Mouse (Mus musculus) T-helper 2 cell (primary cell): ENCODE results near the gene Mitf.

Source experiments
- in situ Hi-C: fragments of 300-600 bp; cut with MboI, MseI; formaldehyde crosslinking; loops from one replicate; pipeline ENCODE4 v1.15.1; 2025; ENCODE audit warnings: high pct_unique_total_duplicates

The Mitf gene

DNA sequence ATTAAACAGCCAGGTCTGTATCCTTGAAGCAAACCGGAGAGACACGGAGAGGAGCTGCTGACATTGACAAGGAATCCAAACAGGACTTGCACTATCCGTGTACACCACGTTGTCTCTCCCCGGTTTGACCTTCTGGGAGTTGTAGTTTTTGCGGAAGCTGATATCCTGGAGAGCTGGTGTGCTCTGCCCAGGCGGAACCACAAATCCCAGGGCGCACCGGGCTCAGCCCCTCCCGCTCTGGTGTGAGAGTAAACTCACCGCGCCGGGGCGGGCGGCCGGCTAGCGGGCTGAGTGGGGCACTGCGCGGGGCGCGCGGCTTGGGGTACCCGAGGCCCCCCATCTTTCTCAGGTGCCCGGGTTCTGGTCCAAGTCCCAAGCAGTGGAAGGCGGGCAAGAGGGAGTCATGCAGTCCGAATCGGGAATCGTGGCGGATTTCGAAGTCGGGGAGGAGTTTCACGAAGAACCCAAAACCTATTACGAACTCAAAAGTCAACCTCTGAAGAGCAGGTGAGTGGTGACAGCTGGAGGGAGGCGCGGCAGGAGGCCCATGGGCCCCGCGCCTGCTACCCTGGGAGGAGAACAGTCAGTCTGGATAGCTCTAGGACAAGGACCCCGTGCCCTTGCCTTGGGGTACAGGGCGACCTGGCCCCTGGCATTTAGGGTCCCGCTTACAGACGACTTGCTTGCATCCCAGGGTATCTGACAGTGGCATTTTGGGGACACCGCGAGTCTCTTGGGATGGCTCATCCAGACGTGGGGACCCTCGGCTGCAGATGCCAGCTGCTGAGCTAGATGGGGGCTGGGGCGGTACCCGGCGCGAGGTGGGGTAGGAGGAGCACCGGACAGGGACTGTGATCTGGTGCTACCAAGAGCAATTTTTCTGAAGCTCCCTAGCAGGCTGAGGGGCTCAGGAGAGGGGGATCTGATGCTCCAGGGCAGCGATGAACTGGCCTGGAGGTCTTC lies at the start of gene Mitf:
Gene Mitf, plus strand, starts transcription at position 272 of the 963 bp plus-strand sequence.
- in situ Hi-C loops = no loop called here

DNA sequence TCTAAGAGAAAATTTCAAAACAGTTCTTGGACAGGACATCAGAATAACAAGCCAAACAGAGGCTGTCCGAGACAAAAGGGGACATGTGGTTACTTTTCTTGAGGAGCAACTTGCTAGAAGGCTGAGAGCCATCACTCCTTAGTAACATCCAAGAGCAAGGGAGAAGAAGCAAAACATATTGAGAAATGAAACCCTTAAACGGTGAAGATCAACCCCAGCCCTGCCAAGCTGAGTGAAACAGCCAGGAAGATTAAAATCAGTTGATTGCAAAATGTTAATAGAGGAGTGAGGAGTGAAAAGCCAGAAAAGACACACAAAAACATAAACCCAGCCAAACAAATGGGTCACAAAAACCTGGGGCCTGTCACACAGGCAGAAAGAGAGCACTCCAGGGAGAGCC lies 49.5 kb upstream of the Mitf start:
- in situ Hi-C loops = no loop called here

DNA sequence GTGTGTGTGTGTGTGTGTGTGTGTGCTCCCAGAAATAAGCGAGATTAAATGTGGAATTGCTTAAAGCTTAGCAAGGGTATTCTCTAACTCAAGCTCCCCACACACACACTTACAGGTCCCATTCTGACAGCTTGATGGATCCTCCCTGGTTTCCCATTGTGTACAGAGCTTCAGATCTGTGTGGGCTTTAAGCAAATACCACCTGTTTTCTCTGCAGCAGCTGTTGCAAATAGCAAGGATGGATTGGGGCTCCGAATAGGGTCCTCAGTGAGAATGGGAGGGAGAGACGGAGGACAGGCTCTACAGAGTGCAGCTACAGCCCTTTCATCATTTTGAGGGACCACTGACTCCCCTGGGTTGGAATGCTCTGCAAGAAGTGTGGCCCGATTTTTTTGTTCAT lies 48.0 kb upstream of the Mitf start:
- in situ Hi-C loops = no loop called here

DNA sequence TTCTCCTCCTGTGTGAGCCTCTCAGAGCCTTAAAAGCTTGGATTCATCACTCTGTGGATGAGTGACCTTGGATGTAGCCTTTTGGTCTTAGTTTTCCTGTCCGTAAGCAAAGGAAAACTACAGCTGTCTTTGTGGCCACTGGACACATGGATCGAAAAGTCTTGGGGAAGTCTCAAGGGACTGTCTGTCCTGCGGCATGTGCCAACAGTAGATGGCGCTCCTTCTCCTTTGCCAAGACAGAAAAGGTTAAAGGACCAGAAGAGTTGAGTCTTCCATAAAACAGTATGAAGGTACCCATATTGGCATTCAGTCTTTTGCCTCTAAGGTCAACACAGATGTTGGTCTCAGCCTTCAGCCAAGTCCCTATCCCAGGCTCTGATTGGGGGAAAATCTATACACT lies 47.6 kb upstream of the Mitf start:
- in situ Hi-C loops = no loop called here

DNA sequence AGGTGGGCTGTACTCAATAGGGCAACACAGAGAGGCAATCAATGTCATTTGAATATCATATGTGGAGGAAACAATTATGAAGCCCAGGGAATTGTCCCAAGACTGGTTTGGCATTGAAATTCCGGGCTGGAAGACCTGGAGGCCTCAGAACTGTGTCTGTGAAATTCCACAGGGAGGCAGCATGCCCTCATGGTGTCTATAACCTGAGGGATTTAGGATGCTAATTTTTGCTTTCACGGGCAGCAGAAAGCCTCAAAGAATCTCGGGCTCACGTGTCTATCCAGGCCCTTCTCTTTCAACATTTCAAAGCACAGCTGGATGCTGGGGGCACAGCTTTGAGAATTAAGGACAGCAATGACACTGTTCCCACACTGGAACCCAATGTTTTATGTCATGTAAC lies 45.5 kb upstream of the Mitf start:
- in situ Hi-C loops = loop anchor here (5.0 kb wide), 1 partner anchor 241 kb away; no protein-coding TSS in a partner anchor

DNA sequence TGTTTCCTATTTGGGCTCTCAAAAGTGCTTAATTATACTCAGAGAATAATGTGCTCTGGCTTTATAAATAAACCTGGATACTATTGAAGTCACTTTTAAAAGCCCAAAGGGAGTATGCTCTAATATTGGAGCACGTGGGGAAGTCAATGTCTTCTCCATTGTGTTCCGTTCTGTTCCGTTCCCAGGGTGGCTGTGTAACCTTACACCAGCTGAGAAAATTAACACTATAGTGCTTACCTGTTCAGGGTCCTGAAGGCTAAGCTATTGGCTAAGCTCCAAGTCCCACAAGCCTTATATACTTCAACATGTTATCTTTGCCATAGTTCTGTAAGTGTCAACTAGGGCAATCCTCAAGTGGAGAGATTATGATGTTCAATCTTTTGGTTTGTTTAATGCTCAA lies 42.9 kb upstream of the Mitf start:
- in situ Hi-C loops = loop anchor here (5.0 kb wide), 1 partner anchor 238 kb away; no protein-coding TSS in a partner anchor

DNA sequence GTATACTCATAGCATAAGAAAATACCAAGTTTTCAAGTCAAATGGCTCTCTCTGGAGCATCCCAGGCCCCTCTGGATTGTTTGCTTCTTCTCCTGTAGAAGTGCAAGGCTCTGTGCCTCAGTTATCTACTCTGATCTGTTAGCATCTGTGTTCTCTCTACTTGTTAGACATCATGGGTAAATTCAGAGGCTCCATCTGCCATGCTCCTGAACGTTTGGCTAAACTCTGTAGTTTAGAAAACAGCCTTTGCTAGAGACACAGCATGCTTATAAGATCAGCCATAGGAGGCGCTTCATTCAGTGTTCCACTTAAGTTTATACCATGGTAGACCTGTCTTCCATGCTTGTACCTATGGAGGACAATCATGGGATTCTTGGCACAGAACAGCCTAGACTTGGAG lies 39.0 kb upstream of the Mitf start:
- in situ Hi-C loops = no loop called here

DNA sequence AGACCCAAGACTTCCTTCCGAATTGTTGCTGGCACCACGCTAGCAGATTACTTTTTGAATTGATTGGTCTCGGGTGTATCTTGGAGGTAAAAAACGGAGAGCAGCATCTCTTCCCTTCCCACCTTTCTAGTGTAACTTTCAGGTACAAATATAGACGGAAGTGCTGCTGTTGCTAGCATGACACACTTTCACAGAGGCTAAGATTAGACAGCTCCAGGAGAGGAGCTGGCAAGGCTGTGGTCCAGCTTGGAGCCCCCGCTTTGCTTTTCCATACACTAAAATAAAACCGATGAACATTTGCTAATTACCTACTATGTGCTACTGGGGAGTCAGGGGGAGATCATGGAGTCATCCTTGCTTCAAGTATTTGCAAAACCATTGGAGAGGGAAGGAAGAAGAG lies 37.3 kb upstream of the Mitf start:
- in situ Hi-C loops = no loop called here

DNA sequence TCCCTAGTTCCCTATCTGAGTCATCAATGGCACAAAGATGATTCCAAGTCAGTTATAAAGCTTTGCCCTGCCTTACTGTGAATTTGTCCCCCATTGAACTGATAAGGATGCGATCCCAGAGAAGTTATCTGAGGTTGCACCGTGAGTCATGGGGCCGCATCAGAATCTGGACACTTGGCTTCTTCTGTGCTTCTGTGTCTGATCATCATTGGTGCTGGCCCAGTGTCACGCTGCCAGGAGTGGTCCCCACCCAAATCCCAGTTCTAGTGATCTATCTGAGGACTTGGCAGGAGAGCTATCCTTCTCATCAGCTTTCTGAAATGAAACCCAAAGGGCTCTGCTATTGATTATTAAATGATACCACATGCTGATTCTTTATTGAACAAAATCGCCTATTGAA lies 25.5 kb upstream of the Mitf start:
- in situ Hi-C loops = no loop called here

DNA sequence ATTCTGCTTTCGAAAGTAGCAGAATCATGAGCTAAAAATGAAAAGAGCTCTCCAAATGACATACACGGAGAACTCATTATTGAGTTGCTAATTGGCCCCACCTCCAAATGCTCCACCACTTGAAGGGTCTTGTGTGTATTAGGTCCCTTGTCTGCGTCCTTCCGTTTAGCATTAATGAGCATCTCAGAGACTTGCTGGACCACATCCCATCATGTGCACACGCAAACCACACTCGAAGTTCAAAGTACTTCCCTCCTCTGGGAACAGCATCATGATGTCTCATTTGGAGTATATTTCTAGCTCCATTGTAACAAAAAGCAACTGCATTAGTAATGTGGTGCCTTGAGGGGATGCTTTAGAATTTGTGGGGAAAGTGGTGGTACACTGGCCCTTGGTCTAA lies 24.6 kb upstream of the Mitf start:
- in situ Hi-C loops = no loop called here

DNA sequence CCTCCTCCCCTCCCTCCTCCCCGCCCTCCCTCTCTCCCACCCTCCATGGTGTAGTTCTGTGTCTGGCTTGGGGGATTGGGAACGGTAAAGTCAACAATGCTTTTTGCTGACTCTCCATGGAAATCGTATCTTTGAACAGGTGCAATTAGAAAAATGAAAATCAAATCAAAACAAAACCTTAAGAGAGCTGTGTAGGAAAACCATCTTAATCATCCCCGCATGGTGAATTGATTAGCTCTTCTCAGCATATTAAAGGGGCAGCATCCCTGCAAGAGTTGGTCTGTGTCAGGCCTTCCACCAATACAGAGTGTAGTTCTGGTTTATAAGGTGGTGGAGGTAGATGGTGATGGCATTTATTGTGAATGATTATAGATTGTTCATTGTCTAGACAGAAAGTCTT lies 20.0 kb upstream of the Mitf start:
- in situ Hi-C loops = no loop called here

DNA sequence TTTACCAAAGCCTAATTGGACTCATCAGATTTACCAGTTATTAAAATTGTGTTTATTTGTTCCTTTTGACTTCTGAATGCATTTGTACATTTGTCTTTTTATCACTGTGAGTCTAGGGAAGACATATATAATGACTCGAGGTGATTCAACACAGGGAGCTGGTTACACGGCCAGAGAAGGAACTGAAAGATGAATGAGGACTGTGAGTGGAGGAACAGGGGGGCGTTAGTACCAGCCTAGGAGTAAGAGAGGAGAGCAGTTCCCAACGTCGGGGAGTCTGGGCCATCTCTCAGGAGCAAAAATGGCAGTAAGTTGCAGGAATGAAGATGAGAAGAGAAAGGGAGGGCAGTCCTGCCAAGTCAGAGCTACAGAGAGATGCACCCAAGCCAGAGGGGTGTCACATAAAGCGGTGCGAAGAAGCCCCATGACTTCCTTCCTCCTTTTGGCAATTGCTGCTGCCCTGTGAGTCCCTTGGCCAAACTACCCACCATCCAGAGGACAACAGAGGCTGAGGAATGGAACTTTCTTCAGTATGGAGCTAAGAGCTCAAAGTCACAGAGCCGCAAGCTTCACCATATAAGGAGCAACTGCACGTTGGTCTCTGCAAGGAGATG lies 18.4 kb upstream of the Mitf start:
- in situ Hi-C loops = no loop called here

DNA sequence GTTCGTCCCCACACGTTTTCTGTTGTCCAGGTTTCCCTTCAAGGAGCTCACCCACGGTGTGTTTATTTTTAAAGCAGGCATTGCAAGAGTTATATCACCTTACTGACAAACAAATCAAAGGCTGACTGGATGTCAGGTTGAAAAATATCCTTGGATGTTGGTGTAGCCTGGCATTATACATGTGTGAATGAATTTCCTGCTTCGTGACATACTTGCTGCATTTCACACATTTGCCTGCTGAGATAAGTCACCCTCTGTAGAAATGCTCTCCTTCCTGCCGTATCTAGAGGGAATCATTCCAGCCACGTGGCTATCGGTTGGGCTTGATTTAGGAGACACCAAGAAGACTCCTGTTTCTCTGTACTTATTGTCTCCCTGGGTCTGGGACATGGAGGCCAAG lies 17.2 kb upstream of the Mitf start:
- in situ Hi-C loops = no loop called here

DNA sequence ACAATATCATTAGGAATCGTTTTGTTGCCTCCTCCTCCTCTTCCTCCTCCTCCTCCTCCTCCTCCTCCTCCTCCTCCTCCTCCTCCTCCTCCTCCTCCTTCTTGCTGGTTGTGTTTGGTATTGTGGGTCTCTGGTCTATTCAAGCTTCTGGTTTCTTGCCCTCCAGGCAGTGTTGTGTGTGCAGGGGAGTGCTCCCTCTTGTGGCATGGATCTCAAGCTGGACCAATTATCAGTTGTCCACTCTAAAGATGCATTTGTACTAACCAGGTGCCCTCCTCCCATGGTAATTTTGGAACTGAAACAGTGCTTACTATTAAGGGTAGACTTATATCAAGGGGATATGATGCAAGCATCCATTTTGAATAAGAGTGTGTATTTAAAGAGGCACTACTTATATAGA lies 14.7 kb upstream of the Mitf start:
- in situ Hi-C loops = no loop called here

DNA sequence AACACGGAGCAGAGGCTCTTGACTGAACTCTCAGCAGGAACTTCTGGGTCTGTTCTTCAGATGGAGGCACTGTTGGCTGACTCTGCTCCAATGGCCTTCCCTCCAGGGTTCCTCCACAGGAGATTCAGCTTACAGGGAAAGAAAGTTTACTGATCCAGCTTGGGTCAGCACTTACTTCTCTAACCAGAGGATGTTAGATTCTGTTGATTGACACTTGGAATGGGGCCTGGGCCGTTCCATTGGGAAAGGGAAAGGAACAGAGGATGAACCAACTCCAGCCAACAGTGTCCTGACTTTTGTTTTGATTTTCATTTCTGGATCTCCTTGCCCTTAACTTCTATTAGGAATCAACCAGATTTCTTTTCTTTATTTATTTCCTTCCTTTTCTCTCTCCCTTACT lies 11.7 kb upstream of the Mitf start:
- in situ Hi-C loops = no loop called here

DNA sequence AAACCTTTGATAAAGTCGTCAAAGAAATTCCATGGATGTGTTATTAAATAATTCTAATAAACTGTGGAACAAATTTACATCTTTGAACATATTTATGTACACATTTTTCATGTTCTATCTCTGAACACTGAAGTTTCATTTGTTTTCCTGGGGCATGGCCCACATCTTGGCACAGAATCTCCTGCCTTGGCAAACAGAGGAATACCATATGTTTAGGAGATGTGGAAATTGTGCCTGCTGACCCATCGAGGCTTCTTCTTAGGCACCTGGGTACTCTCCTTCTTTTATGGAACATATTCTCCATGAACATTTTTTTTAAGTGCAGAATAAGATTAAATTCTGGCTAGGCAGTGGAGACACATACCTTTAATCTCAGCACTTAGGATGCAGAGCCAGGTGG lies 6.2 kb upstream of the Mitf start:
- in situ Hi-C loops = no loop called here

DNA sequence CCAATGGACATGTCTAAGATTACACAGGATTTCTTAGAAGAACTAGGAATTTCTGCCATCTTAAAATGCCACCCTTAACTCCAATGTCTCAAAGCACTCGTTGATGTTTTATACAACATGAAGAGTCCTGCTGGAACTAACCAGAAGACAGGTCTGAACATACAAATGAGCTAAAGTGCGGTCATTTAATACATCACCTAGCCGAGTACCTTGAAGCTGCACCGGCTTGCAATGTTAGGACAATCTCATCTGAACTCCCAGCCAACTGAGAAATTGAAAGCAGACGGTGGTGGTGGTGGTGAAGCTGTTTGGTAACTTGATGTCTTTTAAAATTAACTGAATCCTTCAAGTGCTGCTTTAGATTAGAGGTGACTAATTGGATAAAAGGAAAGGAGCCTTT lies 801 bp upstream of the Mitf start:
- in situ Hi-C loops = no loop called here

DNA sequence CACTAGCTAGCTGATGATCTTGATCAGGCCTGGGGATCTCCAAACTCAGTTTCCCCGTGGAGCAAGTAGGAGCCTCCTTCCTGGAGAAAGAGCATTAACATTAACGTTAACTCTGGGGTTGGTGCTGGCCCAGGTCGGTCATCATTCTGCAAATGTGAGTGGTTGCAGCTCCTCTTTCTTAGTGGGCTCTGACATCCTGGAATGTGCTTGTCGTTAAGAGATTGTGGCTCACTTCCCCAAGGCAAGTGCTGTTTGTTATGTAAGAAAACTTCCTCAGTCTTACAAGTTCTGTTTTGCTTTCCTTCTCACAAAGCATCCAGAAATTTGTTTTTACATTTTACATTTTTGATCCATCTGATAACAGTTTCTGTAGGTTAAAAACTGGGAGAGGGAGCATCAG lies 7.3 kb downstream of the Mitf start:
- in situ Hi-C loops = no loop called here

DNA sequence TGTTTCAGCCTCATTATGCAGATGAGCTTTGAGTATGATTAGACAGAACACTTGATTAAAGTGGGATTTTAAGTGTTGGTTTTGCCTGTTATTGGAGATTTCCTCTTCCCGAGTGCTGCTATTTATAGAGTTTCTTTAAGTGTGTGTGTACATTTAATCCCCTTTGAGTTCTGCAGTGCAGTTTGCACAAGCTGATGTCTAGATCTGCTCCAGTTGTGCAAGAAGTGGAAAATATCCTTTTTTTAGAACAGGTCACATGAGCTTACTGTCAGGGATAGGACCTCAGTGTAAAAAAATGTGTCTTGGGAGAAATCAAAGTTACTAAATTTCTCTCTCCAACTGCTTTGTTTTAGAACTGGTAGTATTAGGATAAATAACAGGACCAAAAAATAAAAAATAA lies 8.9 kb downstream of the Mitf start:
- in situ Hi-C loops = no loop called here

DNA sequence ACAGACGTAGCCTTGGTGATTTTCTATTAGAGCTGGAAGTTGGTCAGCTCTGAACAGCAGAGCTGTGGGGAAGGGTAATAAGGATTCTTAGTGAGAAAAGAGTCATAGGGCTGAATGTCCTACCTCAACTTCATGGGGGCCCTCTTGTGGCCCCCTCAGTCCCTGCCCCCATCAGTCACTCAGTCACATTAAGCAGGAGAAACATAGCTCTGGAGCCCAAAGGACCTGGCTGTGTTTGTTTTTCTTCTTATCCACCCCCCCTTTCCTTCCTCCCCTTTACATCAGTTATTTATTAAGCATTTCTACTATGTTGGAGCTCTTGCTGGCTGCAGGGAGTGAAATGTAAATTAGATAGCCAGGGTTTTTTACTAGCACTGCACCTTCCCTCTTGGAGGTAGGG lies 10.0 kb downstream of the Mitf start:
- in situ Hi-C loops = no loop called here

DNA sequence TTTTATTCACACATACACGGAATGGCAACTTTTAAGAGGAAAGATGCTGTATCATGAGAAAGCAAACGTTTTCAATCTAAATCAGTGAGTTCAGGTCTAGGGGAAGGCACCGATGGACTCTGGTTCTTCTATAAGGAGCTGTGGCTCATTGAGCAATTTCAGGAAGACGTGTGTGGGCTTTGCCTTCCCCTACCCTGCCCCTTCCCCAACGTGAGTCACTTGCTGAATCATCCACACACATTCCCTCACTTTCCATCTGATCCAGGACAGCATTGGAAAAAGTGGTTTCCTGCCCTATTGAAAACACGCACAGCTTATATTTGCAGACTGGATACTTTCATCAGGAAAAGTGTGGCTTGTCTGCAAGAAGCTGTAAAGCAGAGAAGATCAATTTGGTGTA lies 11.3 kb downstream of the Mitf start:
- in situ Hi-C loops = no loop called here

DNA sequence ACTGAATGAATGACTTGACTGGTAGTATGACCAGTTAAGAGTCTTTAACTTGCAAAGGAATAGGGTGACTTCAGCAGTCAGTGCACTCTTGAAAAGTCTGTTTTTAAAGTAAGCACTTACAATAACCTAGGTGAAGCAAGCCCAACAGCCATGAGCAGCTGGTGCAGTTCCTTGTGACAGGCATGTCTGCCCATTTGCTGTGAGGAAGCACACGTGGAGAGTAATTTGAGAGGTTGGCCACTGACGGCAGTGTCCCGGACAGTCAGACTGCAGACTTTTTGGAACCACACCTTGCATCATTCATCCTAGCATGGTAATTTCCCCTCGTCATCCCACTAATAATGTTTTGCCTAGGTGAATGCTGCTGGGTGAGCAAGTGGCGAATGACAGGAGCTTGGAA lies 12.1 kb downstream of the Mitf start:
- in situ Hi-C loops = no loop called here

DNA sequence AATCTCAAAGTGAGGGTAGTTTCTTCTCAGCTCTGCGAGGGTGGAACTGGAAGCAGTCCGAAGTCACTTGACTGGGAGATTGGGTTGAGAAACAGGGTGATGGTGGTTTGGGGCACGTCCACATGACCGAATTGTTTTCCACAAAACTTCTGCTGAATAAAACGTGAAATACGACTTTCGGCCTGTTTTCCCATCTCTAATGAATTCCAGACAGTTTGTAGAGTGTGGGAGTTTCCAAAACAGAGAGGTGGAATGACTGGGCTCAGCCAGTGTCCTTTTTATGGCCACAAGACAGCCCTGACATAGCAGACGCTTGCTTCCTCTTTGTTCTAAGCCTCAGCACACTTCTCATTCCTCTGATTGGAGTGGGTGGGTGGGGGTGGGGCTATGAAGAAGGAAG lies 13.7 kb downstream of the Mitf start:
- in situ Hi-C loops = no loop called here
